Mouse (Mus musculus) spleen, adult 2 months (tissue): ENCODE measurements at regions not wholly inside any gene's neighbourhood (a gene's known extent, or its start where the extent isn't known, plus 50 kb on each side); places are given as distances from the start of the nearest gene placed in this dataset.

Experiments
- CTCF ChIP-seq: fragments of 200-500 bp; IDR thresholded peaks from 2 replicates; pipeline ENCODE4 v1.5.1; 2011; ENCODE audit warnings: mild to moderate bottlenecking, inconsistent platforms; ENCODE audit not compliant: insufficient read depth, insufficient read length, insufficient replicate concordance; ENCODE audit errors: extremely low read depth
- POLR2A ChIP-seq: fragments of 200-500 bp; IDR thresholded peaks from 2 replicates; pipeline ENCODE4 v1.6.1; 2011; ENCODE audit warnings: low read depth, low read length, inconsistent platforms

- TF ChIP-seq CTCF (no peak), POLR2A (no peak)
Observed at GRCm38 (mm10) chr8:125317584-125317991, 252.0 kb downstream of the Sipa1l2 start.
